Mouse (Mus musculus): ENCODE measurements around the gene Med14. TPM values are rescaled to one million over a fixed set of nuclear protein-coding genes. Genes with fewer than 3 reads are reported as not detected.

Med14 gene
- total RNA-seq, 2 experiments from 2014 or later = 75.6 to 86.4 TPM

DNA sequence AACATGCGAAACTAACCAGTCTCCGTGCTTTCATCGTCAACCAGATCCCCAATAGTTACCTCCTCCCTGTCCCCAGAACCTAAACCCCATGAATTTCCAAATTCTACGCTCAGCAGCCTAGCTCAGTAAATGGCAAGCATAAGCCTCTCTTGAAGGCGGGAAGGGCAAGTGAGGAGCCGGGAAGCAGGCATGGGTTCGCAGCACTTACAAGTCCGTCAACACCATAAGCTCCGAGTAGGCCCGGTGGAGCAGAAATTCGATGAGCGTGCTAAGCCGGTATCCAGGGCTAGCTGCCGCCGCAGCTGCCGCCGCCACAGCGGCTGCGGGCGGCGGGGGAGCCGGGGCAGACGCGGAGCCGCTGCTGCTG, 631 bp downstream of the Med14 start:
- Histone ChIP-seq H3K4me3 (peak overlapping the region; percentile 60), H3K27ac (peak overlapping the region; percentile 95)
- intact Hi-C loops (cut with DNase I) = loop anchor here (2.0 to 5.0 kb wide), 3 partner anchors 89 to 679 kb away; partner anchors contain the start of genes 1810030O07Rik and Usp9x
- DNase-seq (ENCODE audit: extremely low spot score in 1 of 2, low spot score in 2 of 2) = no peak
- TF ChIP-seq CTCF (IDR thresholded peaks at IDR 0.05) = no peak

GRCm38 (mm10) chrX:12760501-12760900, 1.4 kb downstream of the Med14 start:
- intact Hi-C loops (cut with DNase I) = loop anchor here (2.0 to 5.0 kb wide), 3 partner anchors 88 to 678 kb away; partner anchors contain the start of genes 1810030O07Rik and Usp9x
- H3K4me3 ChIP-seq = peak overlapping the region; percentile 60
- peak overlapping the region; percentile 95; the same call in 1 of the 2 replicates for H3K27ac ChIP-seq
- no peak for DNase-seq (ENCODE audit: extremely low spot score in 1 of 2, low spot score in 2 of 2)
- no peak for TF ChIP-seq CTCF (IDR thresholded peaks at IDR 0.05)

DNA sequence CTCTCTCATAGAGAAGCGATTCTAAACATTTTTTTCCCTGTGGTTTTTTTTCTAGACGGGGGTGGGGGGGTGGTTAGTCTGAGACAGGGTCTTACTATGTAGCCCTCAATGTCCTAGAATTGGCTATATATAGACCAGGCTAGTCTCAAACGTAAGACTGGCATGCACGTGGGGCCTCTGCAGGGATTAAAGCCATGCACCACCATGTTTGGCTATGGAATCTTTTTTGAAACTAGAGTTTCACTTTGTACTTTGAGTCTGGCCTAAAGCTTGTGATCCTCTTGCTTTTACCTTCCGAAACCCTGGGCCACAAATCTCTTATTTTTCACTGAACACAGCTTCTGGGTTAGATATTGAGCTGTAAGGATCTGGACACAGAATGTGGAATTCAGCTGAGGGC, 2.2 kb downstream of the Med14 start:
- DNase-seq (ENCODE audit: extremely low spot score in 1 of 2, low spot score in 2 of 2) = no peak
- Histone ChIP-seq H3K4me3 (peak overlapping the region; percentile 60; the same call in 1 of the 2 replicates), H3K27ac (no peak overlapping the region)
- TF ChIP-seq CTCF (IDR thresholded peaks at IDR 0.05) = no peak
- intact Hi-C loops (cut with DNase I) = loop anchor here (2.0 to 5.0 kb wide), 3 partner anchors 87 to 677 kb away; partner anchors contain the start of genes 1810030O07Rik and Usp9x

DNA sequence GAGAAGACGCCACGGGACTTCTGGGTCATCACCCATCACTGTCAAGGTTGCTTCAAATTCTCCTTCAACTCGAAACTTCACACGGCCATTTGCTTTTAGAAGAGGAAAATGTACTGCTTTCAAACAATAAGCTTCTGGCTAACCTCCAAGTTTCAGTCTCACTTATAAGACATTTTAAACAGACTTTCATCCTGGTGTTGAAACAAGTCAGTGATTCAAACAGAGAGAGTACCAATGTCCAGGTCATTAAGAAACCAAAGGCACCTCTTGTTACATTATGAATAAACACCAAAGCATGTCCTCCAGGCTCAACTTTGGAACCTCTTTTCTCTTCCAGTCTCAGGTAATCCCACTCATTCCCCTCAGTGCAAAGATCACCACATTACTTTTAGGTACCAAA, 14.0 kb downstream of the Med14 start:
- no peak for TF ChIP-seq CTCF (IDR thresholded peaks at IDR 0.05)
- intact Hi-C loops (cut with DNase I) = no loop called here
- no peak overlapping the region for H3K4me3 ChIP-seq
- H3K27ac ChIP-seq = no peak overlapping the region
- no peak for DNase-seq (ENCODE audit: extremely low spot score in 1 of 2, low spot score in 2 of 2)

- no peak for DNase-seq (ENCODE audit: extremely low spot score in 1 of 2, low spot score in 2 of 2)
- no peak for TF ChIP-seq CTCF (IDR thresholded peaks at IDR 0.05)
- Histone ChIP-seq H3K4me3 (no peak overlapping the region), H3K27ac (no peak overlapping the region)
- intact Hi-C loops (cut with DNase I) = no loop called here
Observed at GRCm38 (mm10) chrX:12746729-12747128, 15.1 kb downstream of the Med14 start.

DNA sequence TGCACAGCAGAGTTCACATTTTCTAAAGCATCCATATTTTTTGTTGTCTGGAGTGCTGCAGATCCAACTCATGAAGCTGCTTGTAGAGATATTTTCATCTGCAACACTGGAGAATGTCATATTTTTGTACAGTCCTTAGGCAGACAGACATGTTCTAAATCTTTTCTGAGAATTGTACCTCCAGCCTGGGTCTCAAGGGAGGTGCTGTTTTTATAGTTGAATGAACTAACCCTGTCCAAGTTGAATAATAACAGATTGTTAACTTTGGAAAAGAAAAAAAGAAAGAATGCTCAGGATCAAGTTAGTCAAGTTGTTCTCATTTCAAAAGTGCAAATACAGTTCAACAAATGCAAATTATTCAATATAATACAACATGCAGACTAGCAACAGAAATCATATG, 21.5 kb downstream of the Med14 start:
- no peak for DNase-seq (ENCODE audit: extremely low spot score in 1 of 2, low spot score in 2 of 2)
- TF ChIP-seq CTCF (IDR thresholded peaks at IDR 0.05) = no peak

DNA sequence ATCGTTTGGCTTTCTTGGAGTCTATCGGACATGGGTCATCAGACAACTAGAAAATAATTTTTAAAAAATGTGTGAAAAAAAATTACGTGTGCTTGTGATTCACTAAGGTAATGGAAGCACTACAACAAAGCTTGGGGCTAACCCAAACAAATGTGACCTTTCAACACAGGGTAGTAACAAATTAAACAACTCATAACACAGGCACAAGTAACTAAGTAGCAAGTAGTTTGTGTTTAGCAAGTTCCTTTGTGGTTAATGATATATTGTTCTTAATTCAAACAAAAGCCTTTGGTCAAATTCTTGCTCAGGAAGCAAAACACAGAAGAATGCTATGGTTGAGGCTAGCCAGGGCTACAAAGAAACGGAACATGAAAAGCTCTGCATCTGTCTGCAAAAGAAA, 45.8 kb downstream of the Med14 start:
- Histone ChIP-seq H3K4me3 (no peak overlapping the region), H3K27ac (no peak overlapping the region)
- DNase-seq (ENCODE audit: extremely low spot score in 1 of 2, low spot score in 2 of 2) = no peak
- TF ChIP-seq CTCF (IDR thresholded peaks at IDR 0.05) = no peak
- intact Hi-C loops (cut with DNase I) = no loop called here

More for the DNA sequence above, 21.5 kb downstream of the Med14 start:
- Histone ChIP-seq H3K27ac (no peak overlapping the region), H3K4me3 (no peak overlapping the region)
- intact Hi-C loops (cut with DNase I) = no loop called here

DNA sequence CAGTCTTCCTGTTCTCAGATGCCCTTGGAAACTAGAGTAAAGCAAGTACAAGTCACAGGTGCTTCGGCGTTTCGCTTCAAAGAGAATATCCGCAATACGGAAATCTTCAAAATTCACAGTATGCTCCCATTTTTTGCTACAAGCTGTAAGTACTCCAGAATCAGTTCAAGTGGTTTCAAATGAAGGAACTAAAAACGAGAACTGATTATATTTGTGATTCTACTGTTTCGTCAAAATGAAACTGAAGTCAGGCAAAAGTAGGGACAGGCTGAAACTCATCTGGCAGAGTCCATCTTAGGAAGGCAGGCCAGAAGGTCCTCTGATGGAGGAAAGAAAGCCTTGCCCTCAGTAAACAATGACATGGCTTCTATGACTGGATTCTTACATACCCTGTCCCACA, 48.1 kb downstream of the Med14 start:
- H3K4me3 ChIP-seq = no peak overlapping the region
- TF ChIP-seq CTCF (IDR thresholded peaks at IDR 0.05) = no peak
- H3K27ac ChIP-seq = no peak overlapping the region
- intact Hi-C loops (cut with DNase I) = no loop called here
- DNase-seq (ENCODE audit: extremely low spot score in 1 of 2, low spot score in 2 of 2) = no peak

- Histone ChIP-seq H3K4me3 (no peak overlapping the region), H3K27ac (no peak overlapping the region)
- DNase-seq (ENCODE audit: extremely low spot score in 1 of 2, low spot score in 2 of 2) = no peak
- intact Hi-C loops (cut with DNase I) = loop anchor here (10.0 kb wide), 1 partner anchor 518 kb away; no protein-coding TSS in a partner anchor
- no peak for TF ChIP-seq CTCF (IDR thresholded peaks at IDR 0.05)
Observed at GRCm38 (mm10) chrX:12686910-12687309, 75.0 kb downstream of the Med14 start.

DNA sequence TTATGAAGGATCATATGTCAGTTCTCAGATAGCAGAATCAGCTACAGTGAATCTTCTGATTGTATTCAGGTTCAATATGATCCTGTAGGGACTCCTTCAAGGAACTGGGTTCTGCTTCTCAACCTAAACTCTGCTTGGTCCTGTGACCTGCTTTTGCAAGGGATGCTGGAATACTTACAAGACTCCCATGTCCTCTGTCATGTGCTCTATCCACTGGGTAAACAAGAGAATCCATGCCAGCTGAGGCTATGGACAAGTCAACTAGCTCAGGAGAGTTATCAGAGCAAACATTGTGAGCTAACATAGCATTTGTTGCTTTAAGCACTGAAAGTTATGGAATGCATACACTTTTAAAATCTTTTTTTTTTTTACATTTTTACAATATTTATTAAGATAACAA, 75.8 kb downstream of the Med14 start:
- Histone ChIP-seq H3K27ac (no peak overlapping the region), H3K4me3 (no peak overlapping the region)
- no peak for TF ChIP-seq CTCF (IDR thresholded peaks at IDR 0.05)
- no peak for DNase-seq (ENCODE audit: extremely low spot score in 1 of 2, low spot score in 2 of 2)
- intact Hi-C loops (cut with DNase I) = loop anchor here (10.0 kb wide), 1 partner anchor 519 kb away; no protein-coding TSS in a partner anchor

DNA sequence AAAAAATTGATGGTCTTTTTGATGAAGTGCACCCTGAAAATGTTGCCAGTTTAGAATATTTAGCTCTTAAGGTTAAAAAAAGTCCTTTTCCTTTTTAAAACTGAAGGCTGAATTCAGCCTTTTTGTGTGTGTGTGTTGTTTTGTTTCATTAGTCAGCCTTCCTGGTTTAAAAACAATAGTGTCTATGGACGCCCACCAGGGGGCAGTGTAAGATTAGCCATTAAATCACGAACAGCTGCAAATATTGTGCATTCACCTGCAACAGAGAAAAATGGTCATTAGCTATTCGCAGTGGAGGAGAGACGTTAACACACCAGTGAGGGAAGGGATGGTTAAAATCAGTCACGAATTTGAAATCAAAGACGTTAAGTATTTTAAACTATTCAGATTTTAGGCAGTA, 84.5 kb downstream of the Med14 start:
- DNase-seq (ENCODE audit: extremely low spot score in 1 of 2, low spot score in 2 of 2) = peak; percentile 26 to 66
- Histone ChIP-seq H3K27ac (no peak overlapping the region), H3K4me3 (no peak overlapping the region)
- peak; percentile 81 for TF ChIP-seq CTCF (IDR thresholded peaks at IDR 0.05)
- intact Hi-C loops (cut with DNase I) = loop anchor here (5.0 to 10.0 kb wide), 3 partner anchors 197 to 980 kb away; partner anchors contain the start of gene Usp9x

DNA sequence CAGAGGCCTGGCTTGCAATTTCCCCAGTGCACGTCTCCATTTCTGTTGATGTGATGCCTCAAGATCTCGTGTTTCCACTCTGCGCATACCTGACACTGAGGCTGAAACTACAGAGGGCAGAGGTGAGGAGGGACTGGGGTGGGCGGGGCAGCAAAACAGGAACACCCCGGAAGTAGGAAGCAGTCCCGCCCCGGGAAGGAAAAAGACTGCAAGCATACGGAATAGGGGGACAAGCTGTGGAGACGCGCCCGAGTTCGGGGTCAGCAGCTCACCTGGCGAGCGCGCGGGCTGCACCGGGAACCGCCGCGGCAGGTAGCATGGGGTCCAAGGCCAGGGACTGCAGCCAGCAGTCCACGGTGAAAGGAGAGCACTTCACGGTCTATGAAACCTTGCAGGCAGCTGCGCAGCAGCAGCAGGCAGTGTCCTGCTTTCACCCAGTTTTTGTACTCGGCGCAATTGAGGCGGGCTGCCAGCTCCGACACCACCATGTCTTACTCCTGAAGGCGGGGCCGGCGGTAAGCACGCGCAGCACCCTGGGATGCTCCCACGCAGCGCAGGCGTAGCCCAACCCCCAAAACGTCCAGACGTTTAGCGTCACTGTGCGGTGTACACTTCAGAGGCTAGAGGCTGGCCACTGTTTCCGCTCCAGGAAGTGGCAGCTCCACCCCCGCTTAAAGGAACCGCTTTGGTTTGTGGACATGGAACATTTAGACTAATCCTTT, 88.7 kb downstream of the Med14 start, which contains the start of gene 1810030O07Rik:
Gene 1810030O07Rik, minus strand, starts transcription at position 615 of the 722 bp plus-strand sequence.
- TF ChIP-seq CTCF (IDR thresholded peaks at IDR 0.05) = no peak
- Histone ChIP-seq H3K4me3 (peak within 1 kb of the TSS; percentile 79), H3K27ac (peak within 1 kb of the TSS; percentile 92)
- intact Hi-C loops (cut with DNase I) = loop anchor here (2.0 to 10.0 kb wide), 4 partner anchors 89 to 402 kb away; partner anchors contain the start of genes Med14 and Usp9x
- peak; percentile 87 to 88 for DNase-seq (ENCODE audit: extremely low spot score in 1 of 2, low spot score in 2 of 2)
